Mouse (Mus musculus) liver, postnatal 0 days (tissue): ENCODE measurements around the gene Aldh3b1.

Source experiments
- CTCF ChIP-seq: sonication (generic); IDR thresholded peaks from 2 replicates; pipeline ENCODE4 v1.5.1; 2016; ENCODE audit warnings: antibody characterized with exemption, low read depth
- EP300 ChIP-seq: IDR thresholded peaks from 2 replicates; pipeline ENCODE4 v1.6.1; 2016; ENCODE audit warnings: antibody characterized with exemption, low read depth, mild to moderate bottlenecking

GRCm38 (mm10) chr19:3960211-3960610, 30.6 kb upstream of the Aldh3b1 start:
- TF ChIP-seq CTCF (no peak), EP300 (no peak)
